Mouse (Mus musculus) forebrain, embryonic 16.5 days (tissue): ENCODE measurements around the gene Spon1. TPM values are rescaled to one million over a fixed set of nuclear protein-coding genes. Genes with fewer than 3 reads are reported as not detected.

Source experiments
- ATAC-seq: fragments of 200-750 bp; cut with Nextera tagmentation; 2 replicates; pipeline ENCODE4 v1.8.0; 2017; ENCODE audit warnings: mild to moderate bottlenecking, moderate library complexity
- H3K27ac ChIP-seq: fragments of 300-500 bp; sonication (generic); 2 replicates; pipeline ENCODE4 v1.5.1; 2014; ENCODE audit warnings: low read length, control low read depth
- H3K27me3 ChIP-seq: fragments of 300-500 bp; sonication (generic); replicated peaks from 2 replicates; pipeline ENCODE4 v1.6.1; 2014; ENCODE audit warnings: low read length; ENCODE audit not compliant: control insufficient read depth, insufficient read depth
- H3K36me3 ChIP-seq: fragments of 300-500 bp; sonication (generic); 2 replicates; pipeline ENCODE4 v1.6.1; 2014; ENCODE audit not compliant: control insufficient read depth, insufficient read depth
- H3K4me1 ChIP-seq: fragments of 300-500 bp; sonication (generic); replicated peaks from 2 replicates; pipeline ENCODE4 v1.6.1; 2014; ENCODE audit warnings: low read length; ENCODE audit not compliant: control insufficient read depth, insufficient read depth
- H3K4me2 ChIP-seq: fragments of 300-500 bp; sonication (generic); 2 replicates; pipeline ENCODE4 v1.6.1; 2014; ENCODE audit warnings: mild to moderate bottlenecking, low read length, control low read depth
- H3K4me3 ChIP-seq: fragments of 300-500 bp; sonication (generic); replicated peaks from 2 replicates; pipeline ENCODE4 v1.5.1; 2014; ENCODE audit warnings: mild to moderate bottlenecking, low read length, control low read depth
- H3K9ac ChIP-seq: fragments of 300-500 bp; sonication (generic); replicated peaks from 2 replicates; pipeline ENCODE4 v1.6.1; 2014; ENCODE audit warnings: low read depth, low read length, control low read depth
- H3K9me3 ChIP-seq: fragments of 300-500 bp; sonication (generic); 2 replicates; pipeline ENCODE4 v1.6.1; 2016; ENCODE audit warnings: low read length; ENCODE audit not compliant: control insufficient read depth
- WGBS: fragments of 180-500 bp; shearing (Covaris S2); extraction: QIAGEN DNeasy Blood & Tissue Kit; methylation state at CpG from one replicate; pipeline ENCODE4 v1.1.7; 2014; 5-methylcytosine and 5-hydroxymethylcytosine counted together
- polyA plus RNA-seq: library from polyadenylated mRNA; unstranded; fragments of >200 nt; fragmentation: Nextera tagmentation; extraction: Ambion mirVana; gene quantifications from 2 replicates; pipeline ENCODE4 v1.2.1, GENCODE M21; 2015

The Spon1 gene
- polyA plus RNA-seq, 1 experiment from 2014 or later, result 19.3 TPM

GRCm38 (mm10) chr7:113877926-113878325 is 112.1 kb downstream of the Spon1 start:
- no peaks in the 10 kb centered on the region for H3K9me3 ChIP-seq
- no peaks in the 10 kb centered on the region for H3K36me3 ChIP-seq
- H3K27me3 ChIP-seq, result no peaks in the 10 kb centered on the region
- no peak overlapping the region for H3K4me3 ChIP-seq
- H3K4me2 ChIP-seq, result no peak overlapping the region
- no peak for ATAC-seq
- no peaks in the 10 kb centered on the region for H3K4me1 ChIP-seq
- 88% methylated on average over 5 of the region's 5 CpGs for WGBS
- H3K9ac ChIP-seq, result no peak overlapping the region
- H3K27ac ChIP-seq, result no peak overlapping the region

GRCm38 (mm10) chr7:113879085-113879501 is 113.3 kb downstream of the Spon1 start:
- Histone ChIP-seq H3K36me3 (no peaks in the 10 kb centered on the region), H3K4me3 (no peak overlapping the region), H3K27me3 (no peaks in the 10 kb centered on the region), H3K9me3 (no peaks in the 10 kb centered on the region), H3K27ac (no peak overlapping the region), H3K4me1 (no peaks in the 10 kb centered on the region), H3K9ac (no peak overlapping the region), H3K4me2 (no peak overlapping the region)
- 28% methylated on average over 7 of the region's 7 CpGs for WGBS
- no peak for ATAC-seq

GRCm38 (mm10) chr7:113880021-113880420 is 114.2 kb downstream of the Spon1 start:
- no peak for ATAC-seq
- H3K27ac ChIP-seq, result no peak overlapping the region
- no peak overlapping the region for H3K4me3 ChIP-seq
- H3K4me2 ChIP-seq, result no peak overlapping the region
- no peak overlapping the region for H3K9ac ChIP-seq
- H3K27me3 ChIP-seq, result no peaks in the 10 kb centered on the region
- no peaks in the 10 kb centered on the region for H3K9me3 ChIP-seq
- H3K36me3 ChIP-seq, result no peaks in the 10 kb centered on the region
- WGBS, result 81% methylated on average over 3 of the region's 3 CpGs
- no peaks in the 10 kb centered on the region for H3K4me1 ChIP-seq

- Histone ChIP-seq H3K36me3 (no peaks in the 10 kb centered on the region), H3K9ac (no peak overlapping the region), H3K4me2 (no peak overlapping the region), H3K9me3 (no peaks in the 10 kb centered on the region), H3K27ac (no peak overlapping the region), H3K4me1 (0 out of 2 replicates have a peak, but pooled peaks cover 2% of the 10 kb centered on the region), H3K27me3 (no peaks in the 10 kb centered on the region), H3K4me3 (no peak overlapping the region)
- no peak for ATAC-seq
- 93% methylated on average over 2 of the region's 2 CpGs for WGBS
These were observed 125.0 kb downstream of the Spon1 start for GRCm38 (mm10) chr7:113890782-113891181.

- Histone ChIP-seq H3K27me3 (no peaks in the 10 kb centered on the region), H3K9ac (no peak overlapping the region), H3K27ac (no peak overlapping the region), H3K4me3 (no peak overlapping the region), H3K4me2 (no peak overlapping the region), H3K36me3 (no peaks in the 10 kb centered on the region), H3K4me1 (0 out of 2 replicates have a peak, but pooled peaks cover 2% of the 10 kb centered on the region), H3K9me3 (no peaks in the 10 kb centered on the region)
- ATAC-seq, result no peak
- WGBS, result 89% methylated on average over 6 of the region's 6 CpGs
These were observed 125.7 kb downstream of the Spon1 start for GRCm38 (mm10) chr7:113891491-113891890.

GRCm38 (mm10) chr7:113893944-113894662 is 128.3 kb downstream of the Spon1 start:
- WGBS, result 89% methylated on average over 7 of the region's 7 CpGs
- H3K27me3 ChIP-seq, result no peaks in the 10 kb centered on the region
- H3K9me3 ChIP-seq, result no peaks in the 10 kb centered on the region
- no peak overlapping the region for H3K4me2 ChIP-seq
- H3K27ac ChIP-seq, result no peak overlapping the region
- H3K4me1 ChIP-seq, result 0 out of 2 replicates have a peak, but pooled peaks cover 2% of the 10 kb centered on the region
- H3K9ac ChIP-seq, result no peak overlapping the region
- 0 out of 2 replicates have a peak, but pooled peaks have one; percentile 33 for ATAC-seq
- H3K4me3 ChIP-seq, result no peak overlapping the region
- no peaks in the 10 kb centered on the region for H3K36me3 ChIP-seq

- H3K4me1 ChIP-seq, result no peaks in the 10 kb centered on the region
- 82% methylated on average over 5 of the region's 5 CpGs for WGBS
- H3K9me3 ChIP-seq, result no peaks in the 10 kb centered on the region
- no peak for ATAC-seq
- no peak overlapping the region for H3K9ac ChIP-seq
- H3K4me3 ChIP-seq, result no peak overlapping the region
- no peaks in the 10 kb centered on the region for H3K27me3 ChIP-seq
- H3K4me2 ChIP-seq, result no peak overlapping the region
- no peak overlapping the region for H3K27ac ChIP-seq
- no peaks in the 10 kb centered on the region for H3K36me3 ChIP-seq
These were observed 129.5 kb downstream of the Spon1 start for GRCm38 (mm10) chr7:113895266-113895665.

GRCm38 (mm10) chr7:113898388-113898787 is 132.6 kb downstream of the Spon1 start:
- H3K36me3 ChIP-seq, result no peaks in the 10 kb centered on the region
- no peak for ATAC-seq
- no peak overlapping the region for H3K4me3 ChIP-seq
- H3K27me3 ChIP-seq, result no peaks in the 10 kb centered on the region
- peaks cover 9% of the 10 kb centered on the region for H3K4me1 ChIP-seq
- no peak overlapping the region for H3K9ac ChIP-seq
- no peak overlapping the region for H3K27ac ChIP-seq
- no peak overlapping the region for H3K4me2 ChIP-seq
- no peaks in the 10 kb centered on the region for H3K9me3 ChIP-seq

GRCm38 (mm10) chr7:113901511-113901910 is 135.7 kb downstream of the Spon1 start:
- no peak overlapping the region for H3K27ac ChIP-seq

More at GRCm38 (mm10) chr7:113901511-113901910, 135.7 kb downstream of the Spon1 start:
- Histone ChIP-seq H3K4me3 (no peak overlapping the region), H3K9me3 (no peaks in the 10 kb centered on the region), H3K4me2 (no peak overlapping the region), H3K27me3 (no peaks in the 10 kb centered on the region), H3K9ac (no peak overlapping the region), H3K4me1 (peaks cover 9% of the 10 kb centered on the region), H3K36me3 (no peaks in the 10 kb centered on the region)
- WGBS, result 43% methylated on average over 2 of the region's 2 CpGs
- ATAC-seq, result 0 out of 2 replicates have a peak, but pooled peaks have one; percentile 12
